ENCODE assay signal across 23 mouse cellular contexts in genomic region chr4:155014244-155014643, GRCm38 (mm10). TPM values are rescaled to one million over a fixed set of nuclear protein-coding genes. Genes with fewer than 3 reads are reported as not detected.
DNase-seq lines count a peak whose midpoint lies in the region; ATAC-seq and TF ChIP-seq lines count a peak whose summit lies in the region.
"Had no signal": no experiment of that assay in that cellular context is flagged by ENCODE, and none has a peak within 500 bp of the region (broad histone marks: within the 10 kb centered on the region; RNA-seq: fewer than 3 reads in every experiment).

No protein-coding gene starts in this region.

- no peak overlapping the region for H3K9ac ChIP-seq in forebrain, embryonic 15.5 days (replicated peaks)
- H3K9ac ChIP-seq in forebrain, embryonic 16.5 days (replicated peaks; ENCODE audit: low read depth, low read length): no peak overlapping the region
- H3K9ac ChIP-seq in kidney, embryonic 16.5 days (replicated peaks; ENCODE audit: low read length): no peak overlapping the region
- H3K9ac ChIP-seq in midbrain, embryonic 16.5 days (ENCODE audit: low read depth, low read length): no peak overlapping the region
- H3K9ac ChIP-seq: embryonic facial prominence, embryonic 13.5 days had no signal

- H3K4me3 ChIP-seq in cerebellum, adult 2 months (replicated peaks; ENCODE audit: insufficient read depth, low read depth, low read length): no peak overlapping the region
- no peak overlapping the region for H3K4me3 ChIP-seq in forebrain, embryonic 15.5 days
- no peak overlapping the region for H3K4me3 ChIP-seq in forebrain, embryonic 16.5 days (replicated peaks; ENCODE audit: low read length)
- H3K4me3 ChIP-seq in kidney, embryonic 16.5 days (ENCODE audit: low read length): no peak overlapping the region
- no peak overlapping the region for H3K4me3 ChIP-seq in midbrain, embryonic 10.5 days
- no peak overlapping the region for H3K4me3 ChIP-seq in midbrain, embryonic 16.5 days (ENCODE audit: low read depth, low read length)
- H3K4me3 ChIP-seq: embryonic facial prominence, embryonic 13.5 days; heart, embryonic 10.5 days had no signal

- DNase-seq in cerebellum, adult 2 months: no peak
- no peak for DNase-seq in kidney, postnatal 14 days
- DNase-seq in midbrain, embryonic 10.5 days (ENCODE audit: low spot score): no peak
- DNase-seq: adrenal gland, adult 8-10 months; adrenal gland, postnatal 36 days; B cell, adult 2 months; cerebellum, postnatal 14 days; gastrocnemius, postnatal 10 days; heart, adult 18-20 months; heart, postnatal 10 days; heart, postnatal 4 days had no signal

- H3K4me1 ChIP-seq in cerebellum, adult 2 months (ENCODE audit: control insufficient read depth, insufficient read depth, low read length): peaks cover 79% of the 10 kb centered on the region
- H3K4me1 ChIP-seq in forebrain, embryonic 15.5 days: peaks cover 46% of the 10 kb centered on the region
- H3K4me1 ChIP-seq in forebrain, embryonic 16.5 days (replicated peaks; ENCODE audit: control insufficient read depth, insufficient read depth, low read length): peaks cover 36% of the 10 kb centered on the region
- peaks cover 5% of the 10 kb centered on the region; the same call in 1 of the 2 replicates for H3K4me1 ChIP-seq in kidney, embryonic 16.5 days (ENCODE audit: insufficient read depth, low read length)
- peaks cover 67% of the 10 kb centered on the region for H3K4me1 ChIP-seq in midbrain, embryonic 10.5 days
- peaks cover 7% of the 10 kb centered on the region; the same call in 1 of the 2 replicates for H3K4me1 ChIP-seq in midbrain, embryonic 16.5 days (ENCODE audit: control insufficient read depth, insufficient read depth, low read length)

- no peak for TF ChIP-seq CTCF in cerebellum, adult 2 months (IDR thresholded peaks at IDR 0.05; ENCODE audit: borderline replicate concordance, insufficient read depth, low read depth, low read length)

- 49% methylated on average over 14 of the region's 14 CpGs for WGBS in cerebellum, adult 2 months
- WGBS in forebrain, embryonic 15.5 days: 54% methylated on average over 14 of the region's 14 CpGs
- WGBS in forebrain, embryonic 16.5 days: 62% methylated on average over 14 of the region's 14 CpGs
- WGBS in kidney, embryonic 16.5 days: 39% methylated on average over 14 of the region's 14 CpGs
- WGBS in midbrain, embryonic 10.5 days: 65% methylated on average over 14 of the region's 14 CpGs
- WGBS in midbrain, embryonic 16.5 days: 49% methylated on average over 14 of the region's 14 CpGs

- H3K27ac ChIP-seq in cerebellum, adult 2 months (ENCODE audit: insufficient read depth, low read length): 0 out of 2 replicates have a peak overlapping the region, but pooled peaks have one; percentile 10
- 0 out of 2 replicates have a peak overlapping the region, but pooled peaks have one; percentile 19 for H3K27ac ChIP-seq in forebrain, embryonic 15.5 days (replicated peaks)
- H3K27ac ChIP-seq in forebrain, embryonic 16.5 days (ENCODE audit: low read length): no peak overlapping the region
- no peak overlapping the region for H3K27ac ChIP-seq in kidney, embryonic 16.5 days (ENCODE audit: low read length)
- peak overlapping the region; percentile 23; the same call in 1 of the 2 replicates for H3K27ac ChIP-seq in midbrain, embryonic 10.5 days (replicated peaks)
- H3K27ac ChIP-seq in midbrain, embryonic 16.5 days (ENCODE audit: low read length): no peak overlapping the region
- H3K27ac ChIP-seq: embryonic facial prominence, embryonic 13.5 days; heart, embryonic 10.5 days had no signal

- no peak for ATAC-seq in cerebellum, adult (ENCODE audit: insufficient number of reproducible peaks, low FRiP score, low TSS enrichment)
- no peak for ATAC-seq in forebrain, embryonic 15.5 days (replicated peaks)
- no peak for ATAC-seq in forebrain, embryonic 16.5 days
- peak; percentile 41; the same call in 1 of the 2 replicates for ATAC-seq in kidney, embryonic 16.5 days (ENCODE audit: low FRiP score, low TSS enrichment)
- no peak for ATAC-seq in midbrain, embryonic 16.5 days
- ATAC-seq: CD4-positive, CD25-positive, alpha-beta regulatory T cell, adult 4 months; forebrain, embryonic 14.5 days; hindbrain, embryonic 16.5 days; inflammation-experienced regulatory T-cells, adult 6 months had no signal

- H3K4me2 ChIP-seq in forebrain, embryonic 15.5 days (replicated peaks): no peak overlapping the region
- H3K4me2 ChIP-seq in forebrain, embryonic 16.5 days (ENCODE audit: low read length): no peak overlapping the region
- H3K4me2 ChIP-seq in kidney, embryonic 16.5 days (replicated peaks; ENCODE audit: low read depth, low read length): no peak overlapping the region
- H3K4me2 ChIP-seq in midbrain, embryonic 16.5 days (ENCODE audit: low read length): no peak overlapping the region
- H3K4me2 ChIP-seq: embryonic facial prominence, embryonic 13.5 days had no signal

- no peaks in the 10 kb centered on the region for H3K9me3 ChIP-seq in forebrain, embryonic 15.5 days
- no peaks in the 10 kb centered on the region for H3K9me3 ChIP-seq in forebrain, embryonic 16.5 days (ENCODE audit: control insufficient read depth, low read length)
- H3K9me3 ChIP-seq in kidney, embryonic 16.5 days (ENCODE audit: low read length): no peaks in the 10 kb centered on the region
- no peaks in the 10 kb centered on the region for H3K9me3 ChIP-seq in midbrain, embryonic 10.5 days (replicated peaks)
- H3K9me3 ChIP-seq in midbrain, embryonic 16.5 days (replicated peaks; ENCODE audit: control insufficient read depth, low read length, poor library complexity, severe bottlenecking): no peaks in the 10 kb centered on the region
- H3K9me3 ChIP-seq: embryonic facial prominence, embryonic 13.5 days; G1E; heart, embryonic 10.5 days had no signal

- no peaks in the 10 kb centered on the region for H3K27me3 ChIP-seq in cerebellum, adult 2 months (ENCODE audit: control insufficient read depth, insufficient read depth, low read length)
- H3K27me3 ChIP-seq in forebrain, embryonic 15.5 days: no peaks in the 10 kb centered on the region
- no peaks in the 10 kb centered on the region for H3K27me3 ChIP-seq in forebrain, embryonic 16.5 days (replicated peaks; ENCODE audit: control insufficient read depth, insufficient read depth, low read length)
- no peaks in the 10 kb centered on the region for H3K27me3 ChIP-seq in kidney, embryonic 16.5 days (ENCODE audit: insufficient read depth, low read length)
- H3K27me3 ChIP-seq in midbrain, embryonic 10.5 days (ENCODE audit: low read depth, poor library complexity, severe bottlenecking): peaks cover 53% of the 10 kb centered on the region
- H3K27me3 ChIP-seq in midbrain, embryonic 16.5 days (ENCODE audit: control insufficient read depth, insufficient read depth, low read depth, low read length): no peaks in the 10 kb centered on the region

- H3K36me3 ChIP-seq in forebrain, embryonic 15.5 days: no peaks in the 10 kb centered on the region
- H3K36me3 ChIP-seq in forebrain, embryonic 16.5 days (ENCODE audit: control insufficient read depth, insufficient read depth): no peaks in the 10 kb centered on the region
- no peaks in the 10 kb centered on the region for H3K36me3 ChIP-seq in kidney, embryonic 16.5 days (ENCODE audit: insufficient read depth, low read length)
- H3K36me3 ChIP-seq in midbrain, embryonic 10.5 days: no peaks in the 10 kb centered on the region
- H3K36me3 ChIP-seq in midbrain, embryonic 16.5 days (ENCODE audit: control insufficient read depth, insufficient read depth, low read length): no peaks in the 10 kb centered on the region
- H3K36me3 ChIP-seq: embryonic facial prominence, embryonic 13.5 days; G1E; heart, embryonic 10.5 days had no signal

- TF ChIP-seq POLR2A in cerebellum, adult 2 months (IDR thresholded peaks at IDR 0.05; ENCODE audit: borderline replicate concordance, insufficient read depth, low read length): no peak

RNA-seq across cellular contexts. Expression of gene Plch2, which starts 42.3 kb away (rescaled TPM):
- polyA plus RNA-seq in cerebellum, adult 2 months (2012; rRNA removed): 149 and 180 TPM in 2 replicates
- 10.0 and 12.7 TPM in 2 replicates for polyA plus RNA-seq in forebrain, embryonic 15.5 days (2015; fragmentation: Nextera tagmentation; extraction: Ambion mirVana)
- polyA plus RNA-seq in forebrain, embryonic 16.5 days (2015; fragmentation: Nextera tagmentation; extraction: Ambion mirVana): 11.3 and 14.1 TPM in 2 replicates
- polyA plus RNA-seq in kidney, embryonic 16.5 days (2015; fragmentation: Nextera tagmentation; extraction: Ambion mirVana): 3.6 and 3.8 TPM in 2 replicates
- polyA plus RNA-seq in midbrain, embryonic 10.5 days (2016; fragmentation: Nextera tagmentation; extraction: Ambion mirVana): 0.57 and 0.72 TPM in 2 replicates
- 23.3 and 25.4 TPM in 2 replicates for polyA plus RNA-seq in midbrain, embryonic 16.5 days (2015; fragmentation: Nextera tagmentation; extraction: Ambion mirVana)
- polyA plus RNA-seq: CD4-positive, CD25-positive, alpha-beta regulatory T cell, adult 4 months; inflammation-experienced regulatory T-cells, adult 6 months had no signal

RNA-seq across cellular contexts. Expression of gene Pank4, which starts 50.3 kb away (rescaled TPM):
- polyA plus RNA-seq in cerebellum, adult 2 months (2012; rRNA removed): 84.6 and 85.5 TPM in 2 replicates
- 43.5 and 48.9 TPM in 2 replicates for polyA plus RNA-seq in forebrain, embryonic 15.5 days (2015; fragmentation: Nextera tagmentation; extraction: Ambion mirVana)
- polyA plus RNA-seq in forebrain, embryonic 16.5 days (2015; fragmentation: Nextera tagmentation; extraction: Ambion mirVana): 47.1 and 47.3 TPM in 2 replicates
- polyA plus RNA-seq in kidney, embryonic 16.5 days (2015; fragmentation: Nextera tagmentation; extraction: Ambion mirVana): 51.9 and 53.8 TPM in 2 replicates
- polyA plus RNA-seq in midbrain, embryonic 10.5 days (2016; fragmentation: Nextera tagmentation; extraction: Ambion mirVana): 47.6 and 48.6 TPM in 2 replicates
- polyA plus RNA-seq in midbrain, embryonic 16.5 days (2015; fragmentation: Nextera tagmentation; extraction: Ambion mirVana): 42.1 and 45.5 TPM in 2 replicates

RNA-seq across cellular contexts. Expression of gene Pex10, which starts 52.6 kb away (rescaled TPM):
- 32.0 and 38.1 TPM in 2 replicates for polyA plus RNA-seq in cerebellum, adult 2 months (2012; rRNA removed)
- 22.0 and 23.5 TPM in 2 replicates for polyA plus RNA-seq in forebrain, embryonic 15.5 days (2015; fragmentation: Nextera tagmentation; extraction: Ambion mirVana)
- polyA plus RNA-seq in forebrain, embryonic 16.5 days (2015; fragmentation: Nextera tagmentation; extraction: Ambion mirVana): 19.5 and 22.1 TPM in 2 replicates
- 26.3 and 27.3 TPM in 2 replicates for polyA plus RNA-seq in kidney, embryonic 16.5 days (2015; fragmentation: Nextera tagmentation; extraction: Ambion mirVana)
- 21.0 and 21.1 TPM in 2 replicates for polyA plus RNA-seq in midbrain, embryonic 10.5 days (2016; fragmentation: Nextera tagmentation; extraction: Ambion mirVana)
- 22.2 and 22.8 TPM in 2 replicates for polyA plus RNA-seq in midbrain, embryonic 16.5 days (2015; fragmentation: Nextera tagmentation; extraction: Ambion mirVana)

RNA-seq across cellular contexts. Expression of gene Hes5, which starts 53.5 kb away (rescaled TPM):
- polyA plus RNA-seq in cerebellum, adult 2 months (2012; rRNA removed): 4.6 and 4.8 TPM in 2 replicates
- polyA plus RNA-seq in forebrain, embryonic 15.5 days (2015; fragmentation: Nextera tagmentation; extraction: Ambion mirVana): 125 and 127 TPM in 2 replicates
- polyA plus RNA-seq in forebrain, embryonic 16.5 days (2015; fragmentation: Nextera tagmentation; extraction: Ambion mirVana): 91.4 and 100 TPM in 2 replicates
- polyA plus RNA-seq in kidney, embryonic 16.5 days (2015; fragmentation: Nextera tagmentation; extraction: Ambion mirVana): 17.2 and 20.1 TPM in 2 replicates
- 690 and 827 TPM in 2 replicates for polyA plus RNA-seq in midbrain, embryonic 10.5 days (2016; fragmentation: Nextera tagmentation; extraction: Ambion mirVana)
- 107 and 135 TPM in 2 replicates for polyA plus RNA-seq in midbrain, embryonic 16.5 days (2015; fragmentation: Nextera tagmentation; extraction: Ambion mirVana)
- polyA plus RNA-seq: G1E had no signal

Comparison
In these comparisons a context has a peak if more than half of its experiments do, and no peak if none do; other contexts are left out.
1. H3K27ac ChIP-seq: peak in cerebellum, adult 2 months (single experiment), forebrain, embryonic 15.5 days (single experiment) and midbrain, embryonic 10.5 days (single experiment); none in forebrain, embryonic 16.5 days (single experiment), kidney, embryonic 16.5 days (single experiment) and midbrain, embryonic 16.5 days (single experiment).